Mouse (Mus musculus) hindbrain, embryonic 11.5 days (tissue): ENCODE data around the gene Macrod1. TPM values are rescaled to one million over a fixed set of nuclear protein-coding genes. Genes with fewer than 3 reads are reported as not detected.

Experiments
- ATAC-seq: fragments of 200-750 bp; cut with Nextera tagmentation; 2 replicates; pipeline ENCODE4 v1.8.0; 2017; ENCODE audit warnings: mild to moderate bottlenecking, moderate TSS enrichment, moderate library complexity; ENCODE audit not compliant: low FRiP score
- DNase-seq: peaks from one replicate; pipeline ENCODE4 v3.0.0-alpha.2; 2015; ENCODE audit warnings: low spot score
- H3K27ac ChIP-seq: fragments of 300-500 bp; sonication (generic); 2 replicates; pipeline ENCODE4 v1.5.1; 2014; ENCODE audit warnings: mild to moderate bottlenecking, low read depth, low read length
- H3K27me3 ChIP-seq: fragments of 300-500 bp; sonication (generic); 2 replicates; pipeline ENCODE4 v1.6.1; 2014; ENCODE audit warnings: mild to moderate bottlenecking, low read length, moderate library complexity, mixed read lengths; ENCODE audit not compliant: control insufficient read depth, insufficient read depth
- H3K36me3 ChIP-seq: fragments of 300-500 bp; sonication (generic); 2 replicates; pipeline ENCODE4 v1.6.1; 2014; ENCODE audit warnings: mild to moderate bottlenecking, low read length, moderate library complexity, mixed read lengths; ENCODE audit not compliant: control insufficient read depth, insufficient read depth
- H3K4me1 ChIP-seq: fragments of 300-500 bp; sonication (generic); replicated peaks from 2 replicates; pipeline ENCODE4 v1.6.1; 2014; ENCODE audit warnings: low read length, mixed read lengths; ENCODE audit not compliant: control insufficient read depth, insufficient read depth
- H3K4me2 ChIP-seq: fragments of 300-500 bp; sonication (generic); replicated peaks from 2 replicates; pipeline ENCODE4 v1.6.1; 2014; ENCODE audit warnings: mild to moderate bottlenecking, low read depth, low read length
- H3K4me3 ChIP-seq: fragments of 300-500 bp; sonication (generic); 2 replicates; pipeline ENCODE4 v1.5.1; 2014; ENCODE audit warnings: low read depth, low read length
- H3K9ac ChIP-seq: fragments of 300-500 bp; sonication (generic); 2 replicates; pipeline ENCODE4 v1.6.1; 2014; ENCODE audit warnings: low read depth, low read length
- H3K9me3 ChIP-seq: fragments of 300-500 bp; sonication (generic); 2 replicates; pipeline ENCODE4 v1.6.1; 2016; ENCODE audit warnings: low read length; ENCODE audit not compliant: control insufficient read depth
- WGBS: fragments of 180-500 bp; shearing (Covaris S2); extraction: QIAGEN DNeasy Blood & Tissue Kit; methylation state at CpG from one replicate; pipeline ENCODE4 v1.1.7; 2014; 5-methylcytosine and 5-hydroxymethylcytosine counted together
- polyA plus RNA-seq: library from polyadenylated mRNA; unstranded; fragments of >200 nt; fragmentation: Nextera tagmentation; extraction: Ambion mirVana; gene quantifications from 2 replicates; pipeline ENCODE4 v1.2.1, GENCODE M21; 2014

Gene Macrod1
- polyA plus RNA-seq, 1 experiment from 2014 or later = 3.1 TPM

GRCm38 (mm10) chr19:7110875-7111274 is 54.3 kb downstream of the Macrod1 start:
- WGBS = 49% methylated on average over 6 of the region's 6 CpGs
- H3K9ac ChIP-seq = no peak overlapping the region
- no peak for DNase-seq
- no peaks in the 10 kb centered on the region for H3K9me3 ChIP-seq
- H3K4me2 ChIP-seq = no peak overlapping the region
- no peak for ATAC-seq
- peaks cover 7% of the 10 kb centered on the region for H3K27me3 ChIP-seq
- peaks cover 15% of the 10 kb centered on the region for H3K4me1 ChIP-seq
- H3K4me3 ChIP-seq = no peak overlapping the region
- no peaks in the 10 kb centered on the region for H3K36me3 ChIP-seq
- H3K27ac ChIP-seq = no peak overlapping the region

DNA sequence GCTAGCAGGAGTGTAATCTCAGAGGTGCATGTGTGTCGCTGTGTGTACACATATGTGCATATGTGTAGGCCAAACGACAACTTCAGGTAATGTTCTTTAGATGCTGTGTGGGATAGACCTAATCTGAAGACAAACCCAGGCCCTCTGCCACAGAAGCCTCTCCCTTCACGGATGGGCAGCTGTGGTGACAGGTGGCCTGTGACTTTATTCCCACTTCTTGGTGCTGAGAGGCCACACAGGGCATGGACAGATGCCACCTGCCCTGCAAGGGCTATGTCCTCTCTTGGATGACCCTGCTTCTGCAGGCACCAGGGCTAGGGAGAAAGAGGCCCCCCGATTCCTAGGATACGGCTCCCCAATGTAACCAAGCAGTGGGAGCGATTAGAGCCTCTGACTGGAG is 54.7 kb downstream of the Macrod1 start:
- no peaks in the 10 kb centered on the region for H3K36me3 ChIP-seq
- H3K27ac ChIP-seq = no peak overlapping the region
- H3K9ac ChIP-seq = no peak overlapping the region
- H3K4me2 ChIP-seq = no peak overlapping the region
- H3K9me3 ChIP-seq = no peaks in the 10 kb centered on the region
- 88% methylated on average over 6 of the region's 6 CpGs for WGBS
- H3K4me1 ChIP-seq = peaks cover 15% of the 10 kb centered on the region
- ATAC-seq = no peak
- H3K27me3 ChIP-seq = peaks cover 7% of the 10 kb centered on the region
- no peak for DNase-seq
- H3K4me3 ChIP-seq = no peak overlapping the region

GRCm38 (mm10) chr19:7111710-7112109 is 55.1 kb downstream of the Macrod1 start:
- H3K36me3 ChIP-seq = no peaks in the 10 kb centered on the region
- H3K9ac ChIP-seq = no peak overlapping the region
- H3K9me3 ChIP-seq = no peaks in the 10 kb centered on the region
- H3K27me3 ChIP-seq = peaks cover 7% of the 10 kb centered on the region
- DNase-seq = no peak
- H3K4me2 ChIP-seq = no peak overlapping the region
- peaks cover 15% of the 10 kb centered on the region for H3K4me1 ChIP-seq
- ATAC-seq = no peak
- WGBS = 85% methylated on average over 4 of the region's 4 CpGs
- H3K4me3 ChIP-seq = no peak overlapping the region
- no peak overlapping the region for H3K27ac ChIP-seq

DNA sequence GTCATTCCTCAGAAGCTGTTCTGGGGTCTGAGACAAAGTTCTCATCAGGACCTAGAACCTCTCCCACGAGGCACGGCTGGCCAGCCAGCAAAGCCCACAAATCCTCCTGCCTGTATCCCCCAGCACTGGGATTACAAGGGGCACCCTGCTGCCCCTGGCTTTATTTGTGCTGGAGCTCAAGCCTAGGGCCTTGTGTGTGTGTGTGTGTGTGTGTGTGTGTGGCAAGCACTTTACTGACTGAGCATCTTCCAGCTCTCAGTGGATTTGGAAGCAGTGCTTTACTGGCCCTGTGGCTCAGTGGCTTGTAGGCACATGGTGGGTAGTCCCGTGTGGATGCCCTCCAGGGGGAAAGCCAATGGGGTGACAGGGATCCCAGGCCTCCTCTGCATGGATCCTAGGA is 56.0 kb downstream of the Macrod1 start:
- H3K4me1 ChIP-seq = peaks cover 17% of the 10 kb centered on the region
- ATAC-seq (no peak), DNase-seq (no peak)
- 39% methylated on average over 3 of the region's 3 CpGs for WGBS
- no peak overlapping the region for H3K4me3 ChIP-seq
- no peaks in the 10 kb centered on the region for H3K36me3 ChIP-seq
- no peak overlapping the region for H3K9ac ChIP-seq
- H3K4me2 ChIP-seq = no peak overlapping the region
- H3K9me3 ChIP-seq = no peaks in the 10 kb centered on the region
- no peak overlapping the region for H3K27ac ChIP-seq
- H3K27me3 ChIP-seq = peaks cover 5% of the 10 kb centered on the region

DNA sequence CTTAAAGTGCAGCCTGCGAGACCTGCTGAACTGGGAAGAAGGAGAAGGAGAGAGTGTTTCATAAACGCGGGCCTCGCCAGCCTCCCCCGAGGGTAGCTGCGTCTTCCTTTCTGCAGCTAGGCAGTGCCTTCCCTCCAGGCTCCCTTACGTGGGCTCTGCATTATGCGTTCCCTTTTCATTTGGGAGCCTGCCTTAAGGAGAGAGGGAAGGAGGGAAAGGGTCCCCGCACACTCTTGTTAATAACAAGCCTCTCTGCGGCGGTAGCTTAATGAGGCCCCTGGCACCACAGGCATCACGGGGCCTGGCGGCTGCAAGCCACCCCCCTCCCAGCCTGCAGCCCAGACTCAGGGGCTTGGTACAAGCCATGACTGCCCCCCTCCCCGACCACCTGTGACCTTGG is 57.0 kb downstream of the Macrod1 start:
- DNase-seq (no peak), ATAC-seq (no peak; the same call in 1 of the 2 replicates)

GRCm38 (mm10) chr19:7116038-7116731 is 59.6 kb downstream of the Macrod1 start:
- WGBS = 74% methylated on average over 4 of the region's 4 CpGs
- Histone ChIP-seq H3K9ac (no peak overlapping the region), H3K4me3 (no peak overlapping the region), H3K4me1 (peaks cover 11% of the 10 kb centered on the region), H3K4me2 (no peak overlapping the region), H3K36me3 (no peaks in the 10 kb centered on the region), H3K27me3 (peaks cover 2% of the 10 kb centered on the region; the same call in 1 of the 2 replicates), H3K27ac (no peak overlapping the region), H3K9me3 (no peaks in the 10 kb centered on the region)
- no peak for ATAC-seq
- no peak for DNase-seq

More for the DNA sequence above, 57.0 kb downstream of the Macrod1 start:
- H3K4me2 ChIP-seq = no peak overlapping the region
- H3K36me3 ChIP-seq = no peaks in the 10 kb centered on the region
- H3K27me3 ChIP-seq = peaks cover 2% of the 10 kb centered on the region; the same call in 1 of the 2 replicates
- H3K9me3 ChIP-seq = no peaks in the 10 kb centered on the region
- no peak overlapping the region for H3K27ac ChIP-seq
- H3K9ac ChIP-seq = no peak overlapping the region
- no peak overlapping the region for H3K4me3 ChIP-seq
- 39% methylated on average over 14 of the region's 14 CpGs for WGBS
- peaks cover 17% of the 10 kb centered on the region for H3K4me1 ChIP-seq

DNA sequence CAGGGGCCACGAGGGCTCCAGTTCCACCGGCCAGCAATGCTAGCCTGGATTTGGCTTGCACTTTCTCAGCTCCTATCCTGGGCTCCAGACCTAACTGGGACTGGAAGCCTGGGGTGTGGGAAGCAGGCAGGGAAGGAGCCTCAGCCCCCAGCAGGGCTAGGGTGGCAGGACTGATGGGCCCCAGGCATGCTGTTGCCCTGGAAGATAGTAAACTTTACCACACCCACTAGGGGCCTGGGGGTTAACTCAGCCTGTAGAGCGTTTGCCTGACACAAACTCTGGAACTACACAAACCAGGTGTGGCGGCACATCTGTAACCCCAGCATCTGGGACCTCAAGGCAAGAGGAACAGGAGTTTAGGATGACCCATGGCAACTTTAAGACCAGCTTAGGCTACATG is 60.5 kb downstream of the Macrod1 start:
- WGBS = 76% methylated on average over 4 of the region's 4 CpGs
- H3K4me3 ChIP-seq = no peak overlapping the region
- ATAC-seq (no peak), DNase-seq (no peak)
- no peak overlapping the region for H3K4me2 ChIP-seq
- H3K4me1 ChIP-seq = peaks cover 11% of the 10 kb centered on the region
- no peaks in the 10 kb centered on the region for H3K36me3 ChIP-seq
- no peak overlapping the region for H3K9ac ChIP-seq
- no peaks in the 10 kb centered on the region for H3K9me3 ChIP-seq
- H3K27ac ChIP-seq = no peak overlapping the region
- H3K27me3 ChIP-seq = peaks cover 2% of the 10 kb centered on the region; the same call in 1 of the 2 replicates

- Histone ChIP-seq H3K9ac (no peak overlapping the region), H3K27me3 (peaks cover 2% of the 10 kb centered on the region; the same call in 1 of the 2 replicates), H3K27ac (0 out of 2 replicates have a peak overlapping the region, but pooled peaks have one; percentile 24), H3K9me3 (no peaks in the 10 kb centered on the region), H3K4me1 (peaks cover 14% of the 10 kb centered on the region), H3K36me3 (no peaks in the 10 kb centered on the region), H3K4me2 (no peak overlapping the region), H3K4me3 (no peak overlapping the region)
- DNase-seq = no peak
- ATAC-seq = no peak
- WGBS = 72% methylated on average over 8 of the region's 8 CpGs
These were observed 61.2 kb downstream of the Macrod1 start for GRCm38 (mm10) chr19:7117653-7118307.

DNA sequence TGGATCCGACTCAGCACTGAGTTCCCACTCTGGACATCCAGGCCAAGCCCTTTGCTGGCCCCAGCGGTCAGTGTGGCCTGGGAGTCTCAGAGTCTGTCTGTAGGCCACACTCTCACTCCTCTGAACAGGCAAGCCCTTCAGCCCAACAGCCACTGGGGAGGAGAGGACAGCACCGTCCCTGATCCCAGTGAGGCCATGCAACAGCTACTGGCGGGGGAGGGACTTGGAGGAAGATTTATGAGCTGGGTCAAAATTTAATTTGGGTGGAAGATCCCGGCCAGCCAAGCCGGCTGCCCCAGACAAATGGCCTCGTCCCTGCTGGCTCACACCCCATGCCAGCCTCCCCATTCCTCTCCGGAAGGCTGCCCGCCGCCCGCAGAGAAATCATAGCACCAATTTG is 64.6 kb downstream of the Macrod1 start:
- H3K4me3 ChIP-seq = no peak overlapping the region
- no peak for DNase-seq
- no peak overlapping the region for H3K4me2 ChIP-seq
- H3K9me3 ChIP-seq = no peaks in the 10 kb centered on the region
- H3K36me3 ChIP-seq = no peaks in the 10 kb centered on the region
- H3K27me3 ChIP-seq = no peaks in the 10 kb centered on the region; the same call in 1 of the 2 replicates
- no peak overlapping the region for H3K9ac ChIP-seq
- H3K4me1 ChIP-seq = peaks cover 5% of the 10 kb centered on the region; the same call in 1 of the 2 replicates
- no peak overlapping the region for H3K27ac ChIP-seq
- ATAC-seq = no peak
- 60% methylated on average over 11 of the region's 11 CpGs for WGBS
